Mouse (Mus musculus) embryonic facial prominence, embryonic 11.5 days (tissue): ENCODE data around the gene Phc2. TPM values are rescaled to one million over a fixed set of nuclear protein-coding genes. Genes with fewer than 3 reads are reported as not detected.

Source experiments
- ATAC-seq: fragments of 200-750 bp; cut with Nextera tagmentation; replicated peaks from 2 replicates; pipeline ENCODE4 v1.8.0; 2017; ENCODE audit warnings: low read depth; ENCODE audit not compliant: insufficient number of reproducible peaks, low FRiP score, low TSS enrichment
- DNase-seq: peaks from one replicate; pipeline ENCODE4 v3.0.0-alpha.2; 2015; ENCODE audit warnings: low spot score
- H3K27ac ChIP-seq: fragments of 300-500 bp; sonication (generic); replicated peaks from 2 replicates; pipeline ENCODE4 v1.5.1; 2014; ENCODE audit warnings: mild to moderate bottlenecking, low read depth, low read length, control low read depth
- H3K27me3 ChIP-seq: fragments of 300-500 bp; sonication (generic); 2 replicates; pipeline ENCODE4 v1.6.1; 2014; ENCODE audit warnings: mild to moderate bottlenecking, low read length, moderate library complexity, mixed read lengths; ENCODE audit not compliant: control insufficient read depth, insufficient read depth
- H3K36me3 ChIP-seq: fragments of 300-500 bp; sonication (generic); replicated peaks from 2 replicates; pipeline ENCODE4 v1.6.1; 2014; ENCODE audit warnings: low read depth, mild to moderate bottlenecking, low read length, moderate library complexity, mixed read lengths; ENCODE audit not compliant: control insufficient read depth, insufficient read depth
- H3K4me1 ChIP-seq: fragments of 300-500 bp; sonication (generic); 2 replicates; pipeline ENCODE4 v1.6.1; 2014; ENCODE audit warnings: low read length, mixed read lengths; ENCODE audit not compliant: control insufficient read depth, insufficient read depth
- H3K4me2 ChIP-seq: fragments of 300-500 bp; sonication (generic); 2 replicates; pipeline ENCODE4 v1.6.1; 2014; ENCODE audit warnings: low read depth, mild to moderate bottlenecking, control low read depth, low read length, moderate library complexity
- H3K4me3 ChIP-seq: fragments of 300-500 bp; sonication (generic); 2 replicates; pipeline ENCODE4 v1.5.1; 2014; ENCODE audit warnings: low read depth, low read length, control low read depth
- H3K9ac ChIP-seq: fragments of 300-500 bp; sonication (generic); replicated peaks from 2 replicates; pipeline ENCODE4 v1.6.1; 2014; ENCODE audit warnings: mild to moderate bottlenecking, control low read depth, low read length
- H3K9me3 ChIP-seq: fragments of 300-500 bp; sonication (generic); replicated peaks from 2 replicates; pipeline ENCODE4 v1.6.1; 2016; ENCODE audit warnings: mild to moderate bottlenecking, low read length, inconsistent platforms, mixed read lengths; ENCODE audit not compliant: control insufficient read depth
- WGBS: fragments of 180-500 bp; shearing (Covaris S2); extraction: QIAGEN DNeasy Blood & Tissue Kit; methylation state at CpG from one replicate; pipeline ENCODE4 v1.1.7; 2014; 5-methylcytosine and 5-hydroxymethylcytosine counted together
- polyA plus RNA-seq: library from polyadenylated mRNA; unstranded; fragments of >200 nt; fragmentation: Nextera tagmentation; extraction: Ambion mirVana; gene quantifications from 2 replicates; pipeline ENCODE4 v1.2.1, GENCODE M21; 2014

Gene Phc2
- polyA plus RNA-seq, 1 experiment from 2014 or later, result 68.0 TPM

DNA sequence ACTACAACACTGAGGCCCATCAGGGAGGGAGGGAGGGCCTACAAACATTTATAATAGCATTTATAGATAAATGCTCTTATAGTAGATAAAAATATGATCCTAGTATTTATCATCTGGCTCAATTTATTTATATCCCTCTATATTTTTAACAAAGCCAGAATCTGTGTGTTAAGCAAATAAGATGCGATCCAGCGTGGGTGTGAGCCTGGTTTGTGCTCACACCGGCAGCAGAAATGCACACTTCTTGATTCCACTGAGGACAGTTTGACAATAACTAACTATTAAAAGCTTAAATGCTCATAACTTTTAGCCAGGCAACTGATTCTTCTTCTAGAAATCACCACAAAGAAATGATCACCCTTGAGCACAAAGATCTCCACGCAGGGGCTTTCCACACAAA, 133.6 kb downstream of the Phc2 start:
- Histone ChIP-seq H3K4me3 (no peak overlapping the region), H3K36me3 (peaks cover 13% of the 10 kb centered on the region), H3K9me3 (no peaks in the 10 kb centered on the region), H3K27me3 (no peaks in the 10 kb centered on the region), H3K4me2 (no peak overlapping the region), H3K9ac (no peak overlapping the region), H3K4me1 (no peaks in the 10 kb centered on the region; the same call in 1 of the 2 replicates), H3K27ac (no peak overlapping the region)
- WGBS, result 98% methylated on average over 4 of the region's 4 CpGs
- ATAC-seq (no peak), DNase-seq (no peak)

GRCm38 (mm10) chr4:128789646-128790045, 135.1 kb downstream of the Phc2 start:
- Histone ChIP-seq H3K36me3 (peaks cover 13% of the 10 kb centered on the region), H3K4me1 (no peaks in the 10 kb centered on the region; the same call in 1 of the 2 replicates), H3K4me2 (no peak overlapping the region), H3K9me3 (no peaks in the 10 kb centered on the region), H3K4me3 (no peak overlapping the region), H3K27ac (no peak overlapping the region), H3K27me3 (no peaks in the 10 kb centered on the region), H3K9ac (no peak overlapping the region)
- WGBS, result 32% methylated on average over 18 of the region's 18 CpGs
- no peak for DNase-seq
- ATAC-seq, result 0 out of 2 replicates have a peak, but pooled peaks have one; percentile 11

DNA sequence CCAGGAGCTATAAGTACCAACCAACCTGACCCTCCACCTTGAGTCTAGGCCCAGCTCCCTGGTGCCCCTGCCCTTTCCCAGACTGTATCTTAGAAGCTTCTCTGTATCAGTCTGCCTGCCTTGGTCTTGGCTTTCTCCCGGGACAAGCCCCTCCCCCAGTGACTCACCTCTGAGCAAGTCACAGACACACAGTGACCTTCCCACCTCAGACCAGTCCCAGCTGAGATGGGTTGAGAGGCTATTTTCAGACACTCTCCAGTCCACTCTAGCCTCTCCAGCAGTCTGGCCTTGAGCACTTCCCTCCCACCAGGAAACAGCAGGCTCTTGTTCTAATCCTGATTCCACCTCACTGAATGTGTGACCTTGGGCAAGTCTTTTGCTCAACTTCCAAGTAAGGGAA, 139.2 kb downstream of the Phc2 start:
- WGBS, result 69% methylated on average over 1 of the region's 1 CpGs
- Histone ChIP-seq H3K36me3 (no peaks in the 10 kb centered on the region; the same call in 1 of the 2 replicates), H3K4me2 (no peak overlapping the region), H3K27me3 (no peaks in the 10 kb centered on the region), H3K4me3 (no peak overlapping the region), H3K9ac (no peak overlapping the region), H3K27ac (no peak overlapping the region), H3K9me3 (no peaks in the 10 kb centered on the region), H3K4me1 (peaks cover 2% of the 10 kb centered on the region; the same call in 1 of the 2 replicates)
- ATAC-seq (no peak), DNase-seq (no peak)

- H3K27ac ChIP-seq, result no peak overlapping the region
- ATAC-seq (no peak), DNase-seq (no peak)
- no peak overlapping the region for H3K4me2 ChIP-seq
- 90% methylated on average over 8 of the region's 8 CpGs for WGBS
- no peaks in the 10 kb centered on the region for H3K9me3 ChIP-seq
- H3K4me1 ChIP-seq, result peaks cover 2% of the 10 kb centered on the region; the same call in 1 of the 2 replicates
- no peaks in the 10 kb centered on the region for H3K27me3 ChIP-seq
- no peaks in the 10 kb centered on the region; the same call in 1 of the 2 replicates for H3K36me3 ChIP-seq
- H3K4me3 ChIP-seq, result no peak overlapping the region
- no peak overlapping the region for H3K9ac ChIP-seq
These were observed 139.7 kb downstream of the Phc2 start for GRCm38 (mm10) chr4:128794198-128794597.

DNA sequence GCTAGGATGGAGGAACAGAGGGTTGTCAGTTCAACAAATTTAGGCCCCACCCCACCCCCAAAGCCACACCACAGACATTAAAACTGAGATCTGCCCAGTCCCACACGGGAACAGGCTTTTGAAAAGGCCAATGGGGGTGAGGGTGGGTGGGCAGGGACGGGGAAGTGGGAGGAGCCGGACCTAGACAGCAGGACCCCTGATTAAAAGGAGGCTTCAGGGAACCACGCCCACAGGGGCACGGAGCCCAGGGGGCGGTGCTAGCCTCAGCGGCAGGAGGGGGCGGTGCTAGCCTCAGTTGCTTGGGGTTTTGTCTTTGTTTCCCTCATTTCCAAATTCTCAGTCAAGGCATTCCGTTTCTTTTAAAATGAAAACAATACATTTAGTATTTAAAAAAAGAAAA, 141.1 kb downstream of the Phc2 start:
- peak; percentile 74 for DNase-seq
- H3K36me3 ChIP-seq, result no peaks in the 10 kb centered on the region
- H3K4me3 ChIP-seq, result no peak overlapping the region
- H3K4me2 ChIP-seq, result no peak overlapping the region
- H3K27me3 ChIP-seq, result no peaks in the 10 kb centered on the region
- no peak overlapping the region for H3K9ac ChIP-seq
- no peak for ATAC-seq
- 5% methylated on average over 9 of the region's 9 CpGs for WGBS
- no peak overlapping the region for H3K27ac ChIP-seq
- H3K9me3 ChIP-seq, result no peaks in the 10 kb centered on the region
- peaks cover 2% of the 10 kb centered on the region; the same call in 1 of the 2 replicates for H3K4me1 ChIP-seq

DNA sequence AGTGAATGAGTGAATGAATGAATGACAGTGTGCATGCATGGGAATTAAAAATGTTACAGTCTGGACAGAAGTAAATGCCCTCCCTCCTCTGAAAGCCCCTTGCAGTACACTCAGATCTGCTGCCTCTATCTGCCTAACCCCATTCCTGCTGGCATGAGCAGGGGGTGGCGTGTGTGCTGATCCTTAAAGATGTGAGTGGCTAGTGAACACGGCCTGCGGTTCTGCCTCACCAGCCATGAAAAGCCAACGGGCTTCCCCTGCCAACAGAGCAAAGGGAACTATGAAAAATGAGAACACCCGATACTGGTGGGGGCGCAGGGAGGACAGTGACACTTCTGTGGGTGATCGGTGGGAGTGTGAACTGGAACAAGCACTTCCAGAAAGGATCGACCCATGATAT, 142.3 kb downstream of the Phc2 start:
- Histone ChIP-seq H3K4me1 (peaks cover 2% of the 10 kb centered on the region; the same call in 1 of the 2 replicates), H3K36me3 (no peaks in the 10 kb centered on the region), H3K27me3 (no peaks in the 10 kb centered on the region), H3K27ac (no peak overlapping the region), H3K4me3 (no peak overlapping the region), H3K9ac (no peak overlapping the region), H3K4me2 (no peak overlapping the region), H3K9me3 (no peaks in the 10 kb centered on the region)
- ATAC-seq (no peak), DNase-seq (no peak)
- WGBS, result 80% methylated on average over 8 of the region's 8 CpGs

DNA sequence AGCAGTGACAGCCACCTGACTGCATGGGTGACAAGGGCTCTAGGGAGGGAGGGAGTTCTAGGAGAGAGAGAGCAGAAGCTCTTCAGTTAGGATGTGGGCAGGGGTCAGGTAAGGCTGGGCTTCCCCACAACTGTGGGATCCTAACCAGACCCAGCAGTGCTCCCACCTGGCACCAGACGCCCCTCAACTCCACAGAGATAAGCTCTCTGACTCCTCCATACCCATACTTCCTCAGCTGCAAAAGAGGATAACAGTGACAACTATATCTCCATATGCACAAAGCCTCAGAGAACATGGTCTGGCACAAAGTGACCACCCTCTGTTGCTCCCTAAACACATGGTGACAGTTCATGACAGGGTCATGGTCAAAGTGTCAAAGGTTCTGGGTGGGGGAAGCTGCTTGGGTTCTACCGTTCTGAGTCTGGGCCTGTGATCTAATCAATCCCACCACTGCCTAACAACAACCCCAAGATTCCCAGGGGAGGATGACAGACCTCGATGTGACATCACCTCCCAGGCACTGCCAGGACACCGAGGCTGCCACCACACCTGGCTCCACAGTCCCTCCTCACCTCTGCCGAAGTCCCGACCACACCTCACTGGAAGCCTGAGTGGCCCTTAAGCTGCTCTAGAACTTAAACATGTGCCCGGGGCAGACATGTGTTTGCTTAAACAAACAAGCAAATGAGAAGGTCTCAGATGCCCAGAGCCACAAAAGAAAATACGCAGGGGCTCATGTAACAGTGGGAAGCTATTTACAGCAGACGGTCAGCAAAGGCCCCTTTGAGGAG, 147.4 kb downstream of the Phc2 start:
- Histone ChIP-seq H3K4me2 (no peak overlapping the region; the same call in 1 of the 2 replicates), H3K36me3 (no peaks in the 10 kb centered on the region), H3K4me1 (peaks cover 14% of the 10 kb centered on the region), H3K9ac (no peak overlapping the region), H3K9me3 (no peaks in the 10 kb centered on the region), H3K27me3 (no peaks in the 10 kb centered on the region), H3K4me3 (no peak overlapping the region), H3K27ac (no peak overlapping the region)
- WGBS, result 43% methylated on average over 9 of the region's 9 CpGs
- DNase-seq (no peak), ATAC-seq (no peak)
